Mouse (Mus musculus): ENCODE measurements around the gene Slc12a3. TPM values are rescaled to one million over a fixed set of nuclear protein-coding genes. Genes with fewer than 3 reads are reported as not detected.

The Slc12a3 gene
- polyA plus RNA-seq, 1 experiment = 2.2 TPM

GRCm38 (mm10) chr8:94295687-94296086 lies 33.3 kb upstream of the Slc12a3 start:
- no peak for TF ChIP-seq CTCF (IDR thresholded peaks at IDR 0.05; ENCODE audit: borderline replicate concordance, insufficient read depth, low read depth, low read length)
- TF ChIP-seq POLR2A (IDR thresholded peaks at IDR 0.05; ENCODE audit: borderline replicate concordance, insufficient read depth, low read length) = no peak
- Histone ChIP-seq H3K27ac (ENCODE audit: insufficient read depth, low read length) (no peak overlapping the region), H3K4me1 (ENCODE audit: control insufficient read depth, insufficient read depth, low read length) (no peaks in the 10 kb centered on the region), H3K4me3 (replicated peaks; ENCODE audit: insufficient read depth, low read depth, low read length) (no peak overlapping the region), H3K27me3 (ENCODE audit: control insufficient read depth, insufficient read depth, low read length) (no peaks in the 10 kb centered on the region; the same call in 1 of the 2 replicates)
- no peak for DNase-seq
- WGBS = 87% methylated on average over 6 of the region's 6 CpGs

- WGBS = 87% methylated on average over 9 of the region's 9 CpGs
- DNase-seq = no peak
- no peaks in the 10 kb centered on the region; the same call in 1 of the 2 replicates for H3K27me3 ChIP-seq (ENCODE audit: control insufficient read depth, insufficient read depth, low read length)
- H3K4me1 ChIP-seq (ENCODE audit: control insufficient read depth, insufficient read depth, low read length) = no peaks in the 10 kb centered on the region
- no peak for TF ChIP-seq CTCF (IDR thresholded peaks at IDR 0.05; ENCODE audit: borderline replicate concordance, insufficient read depth, low read depth, low read length)
- no peak overlapping the region for H3K4me3 ChIP-seq (replicated peaks; ENCODE audit: insufficient read depth, low read depth, low read length)
- no peak overlapping the region for H3K27ac ChIP-seq (ENCODE audit: insufficient read depth, low read length)
Observed at GRCm38 (mm10) chr8:94296312-94296991, 32.5 kb upstream of the Slc12a3 start.

GRCm38 (mm10) chr8:94297101-94297500 lies 31.9 kb upstream of the Slc12a3 start:
- TF ChIP-seq CTCF (IDR thresholded peaks at IDR 0.05; ENCODE audit: borderline replicate concordance, insufficient read depth, low read depth, low read length) (no peak), POLR2A (IDR thresholded peaks at IDR 0.05; ENCODE audit: borderline replicate concordance, insufficient read depth, low read length) (no peak)
- 73% methylated on average over 6 of the region's 6 CpGs for WGBS

DNA sequence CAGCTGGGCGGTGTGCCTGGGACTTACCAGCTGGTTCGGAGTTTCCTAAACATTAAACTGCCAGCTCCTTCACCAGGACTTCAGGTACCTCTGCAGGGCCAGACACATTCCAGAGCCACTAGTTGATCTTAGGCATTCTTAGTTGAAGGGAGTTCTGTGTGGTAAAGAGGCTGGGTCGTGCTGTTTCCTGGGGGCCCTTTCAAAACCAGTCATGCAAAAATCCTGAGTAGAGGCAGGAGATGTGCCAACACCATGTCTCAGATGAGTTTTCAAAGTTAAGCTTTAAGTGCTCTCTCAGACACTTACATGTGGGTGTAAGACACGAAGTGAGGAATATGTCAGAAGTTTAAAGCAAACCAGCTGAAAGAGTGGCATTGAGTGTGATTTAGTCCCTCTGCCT lies 28.2 kb upstream of the Slc12a3 start:
- WGBS = 62% methylated on average over 4 of the region's 4 CpGs

More at GRCm38 (mm10) chr8:94297101-94297500, 31.9 kb upstream of the Slc12a3 start:
- DNase-seq = no peak
- H3K27ac ChIP-seq (ENCODE audit: insufficient read depth, low read length) = no peak overlapping the region
- H3K4me1 ChIP-seq (ENCODE audit: control insufficient read depth, insufficient read depth, low read length) = no peaks in the 10 kb centered on the region
- H3K27me3 ChIP-seq (ENCODE audit: control insufficient read depth, insufficient read depth, low read length) = no peaks in the 10 kb centered on the region; the same call in 1 of the 2 replicates
- no peak overlapping the region for H3K4me3 ChIP-seq (replicated peaks; ENCODE audit: insufficient read depth, low read depth, low read length)

DNA sequence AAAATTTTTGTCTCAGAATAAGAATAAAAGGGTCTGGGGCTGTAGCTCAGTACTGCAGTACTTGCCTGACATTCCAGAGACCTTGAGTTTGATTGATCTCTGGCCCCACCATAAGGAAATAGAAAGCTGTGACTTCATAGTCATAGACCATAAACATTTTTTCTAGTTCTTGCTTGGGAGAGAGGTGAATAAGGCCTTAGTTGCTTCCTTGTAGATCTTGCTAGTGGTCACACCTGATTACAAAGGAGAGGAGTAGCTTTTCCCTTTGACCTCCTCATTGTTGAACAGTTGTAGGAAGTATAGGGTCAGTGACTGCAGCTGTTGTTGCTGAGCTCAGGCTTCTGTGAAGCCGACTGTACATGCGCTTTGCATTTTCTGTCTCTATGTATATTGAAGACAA lies 24.6 kb upstream of the Slc12a3 start:
- Histone ChIP-seq H3K27ac (ENCODE audit: insufficient read depth, low read length) (no peak overlapping the region), H3K4me1 (ENCODE audit: control insufficient read depth, insufficient read depth, low read length) (no peaks in the 10 kb centered on the region), H3K4me3 (replicated peaks; ENCODE audit: insufficient read depth, low read depth, low read length) (no peak overlapping the region), H3K27me3 (ENCODE audit: control insufficient read depth, insufficient read depth, low read length) (no peaks in the 10 kb centered on the region)
- no peak for TF ChIP-seq CTCF (IDR thresholded peaks at IDR 0.05; ENCODE audit: borderline replicate concordance, insufficient read depth, low read depth, low read length)
- no peak for TF ChIP-seq POLR2A (IDR thresholded peaks at IDR 0.05; ENCODE audit: borderline replicate concordance, insufficient read depth, low read length)
- WGBS = 91% methylated on average over 2 of the region's 2 CpGs
- DNase-seq = no peak

More for the DNA sequence above, 28.2 kb upstream of the Slc12a3 start:
- no peaks in the 10 kb centered on the region for H3K27me3 ChIP-seq (ENCODE audit: control insufficient read depth, insufficient read depth, low read length)
- DNase-seq = no peak
- H3K27ac ChIP-seq (ENCODE audit: insufficient read depth, low read length) = no peak overlapping the region
- TF ChIP-seq POLR2A (IDR thresholded peaks at IDR 0.05; ENCODE audit: borderline replicate concordance, insufficient read depth, low read length) (no peak), CTCF (IDR thresholded peaks at IDR 0.05; ENCODE audit: borderline replicate concordance, insufficient read depth, low read depth, low read length) (no peak)
- no peak overlapping the region for H3K4me3 ChIP-seq (replicated peaks; ENCODE audit: insufficient read depth, low read depth, low read length)
- no peaks in the 10 kb centered on the region for H3K4me1 ChIP-seq (ENCODE audit: control insufficient read depth, insufficient read depth, low read length)

GRCm38 (mm10) chr8:94306989-94307513 lies 21.9 kb upstream of the Slc12a3 start:
- H3K27ac ChIP-seq (ENCODE audit: insufficient read depth, low read length) = no peak overlapping the region
- no peak for DNase-seq
- no peak overlapping the region for H3K4me3 ChIP-seq (replicated peaks; ENCODE audit: insufficient read depth, low read depth, low read length)
- WGBS = 80% methylated on average over 7 of the region's 7 CpGs
- TF ChIP-seq CTCF (IDR thresholded peaks at IDR 0.05; ENCODE audit: borderline replicate concordance, insufficient read depth, low read depth, low read length) = no peak
- TF ChIP-seq POLR2A (IDR thresholded peaks at IDR 0.05; ENCODE audit: borderline replicate concordance, insufficient read depth, low read length) = no peak
- no peaks in the 10 kb centered on the region for H3K4me1 ChIP-seq (ENCODE audit: control insufficient read depth, insufficient read depth, low read length)
- H3K27me3 ChIP-seq (ENCODE audit: control insufficient read depth, insufficient read depth, low read length) = no peaks in the 10 kb centered on the region

DNA sequence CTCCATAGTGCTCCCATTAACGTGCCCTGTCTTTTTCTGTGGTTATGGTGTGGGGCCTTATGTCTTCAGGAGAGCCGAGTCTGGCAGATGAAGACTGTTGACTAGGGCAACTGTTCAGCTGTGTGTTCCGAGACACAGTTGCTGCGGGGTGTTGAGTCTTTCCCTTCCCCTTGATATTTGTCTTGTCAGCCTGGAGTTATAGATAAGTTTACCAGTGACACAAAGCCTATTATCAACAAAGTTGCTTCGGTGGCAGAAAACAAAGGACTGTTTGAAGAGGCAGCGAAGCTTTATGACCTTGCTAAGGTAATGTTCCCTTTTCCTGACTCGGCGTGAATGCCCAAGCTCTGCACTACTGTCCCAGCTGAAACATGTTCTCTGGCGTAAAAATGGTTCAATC lies 21.3 kb upstream of the Slc12a3 start:
- no peaks in the 10 kb centered on the region for H3K4me1 ChIP-seq (ENCODE audit: control insufficient read depth, insufficient read depth, low read length)
- H3K4me3 ChIP-seq (replicated peaks; ENCODE audit: insufficient read depth, low read depth, low read length) = no peak overlapping the region
- TF ChIP-seq POLR2A (IDR thresholded peaks at IDR 0.05; ENCODE audit: borderline replicate concordance, insufficient read depth, low read length) (no peak), CTCF (IDR thresholded peaks at IDR 0.05; ENCODE audit: borderline replicate concordance, insufficient read depth, low read depth, low read length) (no peak)
- WGBS = 97% methylated on average over 9 of the region's 9 CpGs
- no peak overlapping the region for H3K27ac ChIP-seq (ENCODE audit: insufficient read depth, low read length)
- no peaks in the 10 kb centered on the region for H3K27me3 ChIP-seq (ENCODE audit: control insufficient read depth, insufficient read depth, low read length)
- DNase-seq = no peak

GRCm38 (mm10) chr8:94314069-94314468 lies 14.9 kb upstream of the Slc12a3 start:
- no peak overlapping the region for H3K27ac ChIP-seq (ENCODE audit: insufficient read depth, low read length)
- no peak for TF ChIP-seq CTCF (IDR thresholded peaks at IDR 0.05; ENCODE audit: borderline replicate concordance, insufficient read depth, low read depth, low read length)
- no peak for TF ChIP-seq POLR2A (IDR thresholded peaks at IDR 0.05; ENCODE audit: borderline replicate concordance, insufficient read depth, low read length)
- H3K4me3 ChIP-seq (replicated peaks; ENCODE audit: insufficient read depth, low read depth, low read length) = no peak overlapping the region
- no peaks in the 10 kb centered on the region for H3K4me1 ChIP-seq (ENCODE audit: control insufficient read depth, insufficient read depth, low read length)
- no peaks in the 10 kb centered on the region for H3K27me3 ChIP-seq (ENCODE audit: control insufficient read depth, insufficient read depth, low read length)
- no peak for DNase-seq
- 92% methylated on average over 2 of the region's 2 CpGs for WGBS

Measured in cerebellum, adult 2 months (tissue).